Mouse (Mus musculus) left cerebral cortex, adult 9 months (tissue): ENCODE results near the gene Stk11ip.
A peak's percentile ranks its signal among the peaks of the same experiment; 100 is the strongest.

Experiments
- DNase-seq, 2 experiments: peaks; one replicate each; pipeline ENCODE4 v3.0.0; 2022; ENCODE audit warnings: low spot score in 2 of 2

Gene Stk11ip

DNA sequence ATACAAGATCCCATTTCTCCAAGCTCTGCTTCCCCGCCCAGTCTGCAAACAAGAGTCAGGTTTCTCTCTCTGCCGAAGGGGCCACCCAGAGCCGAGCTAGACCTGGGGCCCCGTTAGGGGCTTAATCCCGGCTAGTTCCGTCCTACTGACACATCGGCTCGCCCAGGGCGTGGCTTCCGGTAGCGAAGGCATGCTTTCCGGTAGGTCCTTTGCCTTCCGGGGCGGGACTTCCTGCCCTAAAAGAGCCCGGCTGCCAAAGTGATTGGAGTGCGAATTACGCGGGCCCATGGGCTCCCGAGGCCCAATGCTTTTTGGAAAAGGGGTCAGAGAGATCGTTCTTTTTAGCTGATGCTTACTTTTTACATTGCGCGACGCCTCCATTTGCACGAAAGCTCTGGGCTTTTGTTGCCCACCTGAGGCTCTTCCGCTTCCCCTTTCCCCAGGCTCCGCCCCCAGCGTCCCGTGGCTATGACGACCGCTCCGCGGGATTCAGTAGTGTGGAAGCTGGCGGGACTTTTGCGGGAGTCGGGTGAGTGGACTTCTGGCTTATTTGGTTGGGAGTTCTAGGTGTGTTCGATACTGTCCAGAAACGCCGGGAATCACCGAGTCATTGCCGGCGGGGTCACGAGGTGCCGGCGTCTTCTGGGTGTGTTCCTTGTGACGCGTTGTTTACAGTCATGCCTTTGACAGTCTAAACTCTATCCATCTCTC is at the start of gene Stk11ip:
TSS of gene Stk11ip (plus strand) at position 209 of the 711 bp plus-strand sequence.
- DNase-seq: peak; percentile 71 to 92

DNA sequence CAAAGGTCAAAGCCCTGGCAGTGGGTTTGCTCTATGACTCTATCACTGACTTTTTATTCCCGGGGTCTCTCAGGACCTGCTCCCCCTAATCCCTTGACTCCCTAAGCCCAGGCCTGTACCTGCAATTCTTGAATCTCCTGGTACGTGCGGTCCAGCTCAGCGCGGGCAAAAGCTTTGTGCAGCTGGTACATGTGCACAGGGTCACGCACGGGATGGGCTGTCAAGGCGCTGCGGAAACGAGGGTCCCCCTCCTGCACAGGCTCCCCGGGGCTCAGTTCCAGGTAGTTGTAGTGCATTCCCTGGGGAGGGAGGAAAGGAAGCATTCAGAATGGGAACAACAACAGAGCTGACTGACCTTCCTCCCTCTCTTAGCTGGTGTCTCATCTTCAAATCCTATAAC is 44.9 kb upstream of the Stk11ip start:
- DNase-seq: no peak

DNA sequence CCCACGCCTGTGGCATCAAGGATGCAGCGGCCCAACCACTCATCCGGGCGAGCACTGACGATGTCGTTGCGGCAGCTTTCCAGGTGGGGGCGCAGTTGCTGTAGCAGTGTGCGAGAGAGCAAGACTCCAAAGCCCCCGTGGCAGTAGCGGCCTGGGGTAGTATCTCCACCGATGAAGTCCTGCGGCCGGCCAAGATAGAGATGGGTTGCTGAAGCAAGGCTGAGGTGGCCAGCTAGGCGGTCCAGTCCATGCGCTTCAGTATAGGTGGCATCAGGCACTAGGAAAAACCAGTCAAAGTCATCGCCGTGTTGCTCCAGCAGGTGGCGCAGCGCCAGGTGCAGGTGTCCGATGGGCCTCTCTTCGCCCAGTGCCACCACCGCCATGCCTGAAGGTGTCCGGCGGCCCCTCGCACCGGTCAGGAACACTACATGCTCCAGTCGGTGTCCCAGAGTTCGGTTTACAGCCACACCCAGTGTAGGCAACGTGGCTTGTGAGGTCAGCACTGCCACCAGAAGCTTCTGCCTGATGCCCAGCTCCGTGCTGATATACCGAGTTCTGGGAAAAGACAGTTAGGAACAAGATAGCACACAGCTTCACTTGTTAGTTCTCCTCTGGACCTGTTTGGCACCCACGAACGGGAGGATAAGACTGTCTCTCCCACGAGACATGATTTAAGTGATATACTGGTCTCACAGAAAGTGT is 43.9 kb upstream of the Stk11ip start:
- DNase-seq: peak in 1 of 2 experiments; percentile 85

DNA sequence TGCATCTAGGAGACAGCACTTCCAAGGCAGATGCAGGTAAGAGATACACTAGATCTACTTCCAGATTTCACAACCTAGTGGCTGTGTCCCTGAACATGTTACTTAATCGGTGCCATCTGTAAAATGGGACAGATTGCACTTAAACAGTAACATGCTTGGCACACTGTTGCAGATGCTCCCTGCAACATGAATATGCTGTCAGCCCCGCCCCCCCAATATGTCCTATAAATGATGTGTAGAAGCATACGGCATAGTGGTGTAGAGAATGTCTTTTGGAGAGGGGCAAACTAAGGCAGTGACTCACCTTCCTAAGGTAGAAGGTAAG is 43.4 kb upstream of the Stk11ip start:
- DNase-seq: no peak

DNA sequence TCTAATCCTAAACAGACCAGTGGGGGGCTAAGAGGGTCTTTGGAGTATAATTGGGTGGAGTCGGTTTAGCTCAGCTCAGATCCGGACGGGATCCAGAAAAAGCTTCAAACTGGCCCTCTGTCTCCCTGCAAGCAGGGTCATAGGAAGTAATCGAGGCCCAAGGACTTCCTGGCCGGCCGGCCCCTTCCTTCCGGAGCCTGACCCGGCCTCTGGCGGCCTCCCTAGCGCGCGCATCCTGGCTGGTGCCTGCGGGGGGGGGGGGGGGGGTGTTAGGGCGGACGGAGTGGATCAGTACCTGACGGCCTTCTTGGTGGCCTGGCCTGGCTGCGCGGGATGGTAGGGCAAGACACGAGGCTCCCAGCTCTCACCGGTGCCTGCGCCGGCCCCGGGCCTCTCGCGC is 42.8 kb upstream of the Stk11ip start:
- DNase-seq: no peak

DNA sequence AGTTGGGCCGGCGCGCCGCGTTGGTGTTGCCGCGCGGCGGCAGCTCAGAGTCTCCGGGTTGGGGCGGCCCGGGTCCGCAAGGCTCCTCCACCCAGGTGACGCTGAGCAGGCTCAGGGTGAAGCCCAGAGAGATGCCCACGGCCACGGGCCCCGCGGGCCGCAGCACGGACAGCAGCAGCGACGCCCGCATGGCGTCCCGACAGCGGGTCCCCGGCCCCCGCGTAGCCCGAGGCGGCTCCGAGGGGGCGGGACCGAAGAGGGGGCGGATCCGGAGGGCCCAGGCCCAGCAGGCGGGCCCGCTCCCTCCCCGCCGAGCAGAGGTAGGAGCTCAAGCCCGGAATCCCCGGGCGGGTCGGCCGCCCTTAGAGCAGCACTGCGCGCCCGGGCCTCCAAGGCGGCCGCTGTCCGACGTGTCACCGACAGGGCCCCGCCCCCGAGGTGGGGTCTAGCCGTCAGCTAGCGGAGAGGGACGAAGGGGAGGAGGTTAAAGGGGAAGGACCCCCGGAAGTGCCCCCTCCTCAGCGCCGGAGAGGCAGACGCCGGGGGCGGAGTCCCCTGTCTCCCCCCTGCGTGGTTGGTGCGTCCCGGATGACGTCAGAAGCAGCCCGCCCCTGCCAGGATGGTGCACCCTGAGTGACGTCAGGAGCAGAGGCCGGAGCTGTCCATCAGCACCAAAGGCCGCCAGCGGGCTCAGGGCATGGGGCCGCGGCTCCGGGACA is 42.3 kb upstream of the Stk11ip start, which contains the start of the genes Chpf and Tmem198:
TSS of gene Chpf (minus strand) at position 392 of the 719 bp plus-strand sequence.
TSS of gene Tmem198 (plus strand) at position 617 of the 719 bp plus-strand sequence.
- peak; percentile 91 to 98 for DNase-seq

DNA sequence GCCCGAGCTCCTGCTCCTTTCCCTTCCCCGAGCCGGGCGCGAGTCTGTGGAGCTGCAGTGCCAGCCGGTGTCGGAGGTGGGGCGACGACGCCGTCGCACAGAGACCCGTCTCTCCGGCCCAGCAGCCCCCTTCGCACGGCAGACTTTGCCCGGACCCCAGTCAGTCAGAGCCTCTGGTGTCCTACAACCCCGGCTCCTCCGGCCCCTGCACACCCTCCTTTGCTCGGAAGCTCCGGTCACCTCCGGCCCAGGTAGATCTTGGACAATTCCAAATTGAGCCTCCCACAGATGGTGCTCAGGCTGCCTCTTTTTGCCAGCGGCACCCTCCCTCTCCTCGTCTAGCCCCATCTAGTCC is 41.7 kb upstream of the Stk11ip start:
- DNase-seq: no peak

DNA sequence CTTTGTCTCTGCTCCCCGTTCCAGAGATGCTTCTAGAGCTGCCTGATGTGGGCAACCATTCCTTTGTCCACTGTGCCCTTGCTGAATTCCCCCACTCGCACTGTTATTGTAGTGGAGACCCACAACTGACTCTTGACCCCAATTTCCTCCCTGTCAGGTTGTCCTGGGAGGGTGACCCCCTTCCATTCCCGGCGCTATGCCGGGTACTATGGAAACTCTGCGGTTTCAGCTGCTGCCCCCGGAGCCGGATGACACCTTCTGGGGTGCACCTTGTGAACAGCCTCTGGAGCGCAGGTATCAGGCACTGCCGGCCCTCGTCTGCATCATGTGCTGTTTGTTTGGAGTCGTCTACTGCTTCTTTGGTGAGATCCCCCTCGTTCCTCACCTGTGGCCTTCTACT is 41.3 kb upstream of the Stk11ip start:
- DNase-seq: no peak

DNA sequence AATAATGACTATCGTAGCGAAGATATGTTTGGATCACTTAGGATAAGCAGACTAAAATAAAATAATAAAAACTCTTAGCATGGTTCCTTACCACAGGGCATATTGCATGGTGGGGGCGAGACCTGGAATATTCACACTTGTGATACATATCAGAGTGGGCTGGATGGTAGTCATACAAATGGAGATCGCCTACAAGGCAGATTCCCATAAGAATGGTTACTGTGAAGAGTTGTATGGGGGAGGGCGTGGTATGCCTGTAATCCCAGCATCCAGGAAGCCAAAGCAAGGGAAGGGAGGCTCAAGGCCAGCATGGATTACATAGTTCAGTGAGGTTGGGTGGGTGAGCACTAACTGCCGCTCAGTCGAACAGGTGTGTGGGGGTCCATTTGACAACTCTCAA is 40.6 kb upstream of the Stk11ip start:
- DNase-seq: no peak

DNA sequence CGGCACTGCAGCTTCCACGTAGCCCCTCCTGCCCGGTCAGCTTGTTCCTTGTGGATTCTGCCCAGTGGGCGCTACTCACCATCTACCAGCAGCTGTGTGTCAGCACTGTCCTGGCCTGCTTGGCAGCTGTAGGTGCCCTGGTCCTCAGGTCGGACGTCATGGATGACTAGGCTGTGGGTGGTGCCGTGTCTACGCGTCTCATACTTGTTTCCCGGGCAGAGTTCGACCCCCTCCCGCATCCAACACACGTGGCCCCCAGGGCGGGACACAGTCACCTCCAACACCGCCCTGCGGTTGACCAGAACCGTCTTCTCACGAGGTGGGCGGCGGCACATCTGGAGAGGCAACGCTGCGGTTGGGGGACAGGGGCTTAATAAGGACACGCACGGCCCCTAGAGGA is 34.8 kb upstream of the Stk11ip start:
- peak in 1 of 2 experiments; percentile 31 for DNase-seq

DNA sequence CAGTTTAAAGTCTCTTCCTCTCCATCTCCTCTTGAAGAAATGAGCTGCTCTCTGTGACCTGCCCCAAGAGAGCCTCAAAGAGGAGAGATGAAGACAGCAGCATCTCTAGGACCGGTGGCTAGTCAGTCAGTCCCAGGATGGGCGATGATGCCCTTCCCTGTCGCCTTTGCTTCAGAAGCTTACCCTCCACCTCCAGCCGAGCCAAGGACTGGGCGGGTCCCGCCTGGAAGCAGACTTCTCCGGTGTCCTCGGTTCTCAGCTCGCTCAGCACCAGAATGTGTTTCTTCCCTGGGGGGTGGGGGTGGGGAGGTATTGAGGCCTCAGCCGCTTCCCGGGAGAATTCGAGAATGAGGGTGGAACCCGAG is 34.3 kb upstream of the Stk11ip start:
- no peak for DNase-seq

DNA sequence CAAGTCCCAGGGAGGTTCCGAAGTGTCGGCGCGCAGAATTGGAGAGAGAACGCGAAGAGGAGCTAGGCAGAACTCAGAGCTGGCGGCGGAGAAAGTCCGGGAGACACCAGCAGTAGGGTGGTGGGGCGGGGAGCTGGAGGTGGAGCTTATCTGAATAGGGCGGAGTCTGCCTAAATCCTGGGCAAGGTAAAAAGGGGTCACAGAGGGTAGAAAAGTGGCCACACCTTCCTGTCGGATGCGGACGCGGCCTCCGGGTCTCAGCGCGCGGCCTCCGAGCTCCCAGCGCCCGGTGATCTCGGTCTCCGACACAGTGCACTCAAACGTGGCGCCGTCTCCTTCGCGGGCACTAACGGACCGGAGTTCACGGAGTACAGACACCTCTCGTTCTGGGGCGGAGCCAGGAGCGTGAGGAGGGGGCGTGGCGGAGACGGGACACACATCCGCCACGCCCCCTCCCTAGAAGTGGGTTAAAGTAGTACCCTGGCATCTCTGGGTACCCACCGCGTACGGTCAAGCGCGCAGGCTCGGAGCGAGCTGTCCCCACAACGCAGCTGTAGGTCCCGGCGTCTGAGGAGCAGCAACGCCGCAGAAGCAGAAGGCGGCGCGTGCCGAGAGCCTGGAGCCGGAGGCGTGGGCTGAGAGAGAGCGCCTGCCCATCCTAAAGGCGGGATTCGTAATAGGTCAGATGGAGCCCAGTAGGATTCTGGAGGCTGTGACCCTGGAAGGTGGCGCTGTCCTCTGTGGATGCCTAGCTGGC is 33.7 kb upstream of the Stk11ip start:
- peak in 1 of 2 experiments; percentile 67 for DNase-seq

DNA sequence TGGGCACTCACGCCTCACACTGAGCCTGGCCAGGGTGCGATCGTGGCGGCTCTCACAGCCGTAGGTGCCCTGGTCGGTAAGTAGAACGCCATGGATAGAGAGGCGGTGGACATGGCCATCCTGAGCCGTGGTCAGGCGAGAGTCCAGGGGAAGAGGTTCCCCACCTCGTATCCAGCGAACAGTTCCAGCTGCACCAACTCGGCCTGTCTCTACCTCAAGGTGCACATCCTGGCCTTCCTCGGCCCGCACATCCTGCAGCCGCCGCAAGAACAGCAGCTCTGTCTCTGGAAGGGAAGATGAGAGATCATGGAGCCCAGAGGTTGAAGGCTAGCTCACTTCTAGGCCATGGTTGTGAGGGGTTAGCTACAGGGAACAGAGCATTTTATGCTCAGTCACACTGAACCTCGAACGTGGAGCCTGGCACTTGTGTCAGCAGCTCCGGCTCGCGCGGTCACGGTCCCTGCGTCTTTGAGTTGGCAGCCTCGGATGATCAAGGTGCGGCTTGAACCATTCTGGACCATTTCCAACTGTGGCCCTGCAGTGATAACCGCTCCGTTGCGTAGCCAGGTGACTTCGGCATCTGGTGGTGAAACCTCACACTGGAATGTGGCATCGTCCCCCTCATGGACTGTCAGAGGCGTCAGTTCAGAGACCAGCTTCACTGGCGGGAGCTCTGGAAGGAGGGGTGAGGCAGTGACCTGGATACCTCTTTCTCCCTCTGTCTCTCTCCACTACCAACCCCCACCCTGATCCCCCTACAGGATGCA is 30.4 kb upstream of the Stk11ip start:
- DNase-seq: no peak

DNA sequence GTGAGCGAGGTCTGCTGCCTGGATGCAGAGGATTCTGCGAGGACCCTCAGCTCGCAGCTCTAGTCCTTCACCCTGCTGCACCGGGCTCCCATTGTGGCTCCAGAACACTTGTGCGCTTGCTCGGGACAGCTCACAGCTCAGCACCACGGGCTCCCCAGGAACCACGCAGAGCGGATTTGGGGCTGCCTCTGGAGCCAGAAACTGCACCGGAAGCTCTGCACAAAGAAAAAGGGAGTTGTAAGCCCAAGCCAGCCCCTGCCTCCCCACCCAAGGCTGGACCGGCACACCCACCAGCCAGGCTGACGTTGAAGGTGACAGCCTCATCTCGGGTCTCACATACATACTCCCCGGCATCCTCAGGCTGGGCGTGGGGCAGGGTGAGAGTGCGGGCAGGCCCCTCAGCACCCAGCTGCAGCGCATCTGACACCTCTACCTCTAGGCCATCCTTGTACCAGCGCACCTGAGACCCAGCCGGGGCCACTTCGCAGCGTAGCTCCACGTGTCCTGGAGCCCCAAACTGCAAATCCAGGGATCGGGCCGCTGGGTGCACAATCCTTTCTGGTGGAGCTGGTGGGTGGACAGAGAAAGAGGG is 28.7 kb upstream of the Stk11ip start:
- DNase-seq: no peak

DNA sequence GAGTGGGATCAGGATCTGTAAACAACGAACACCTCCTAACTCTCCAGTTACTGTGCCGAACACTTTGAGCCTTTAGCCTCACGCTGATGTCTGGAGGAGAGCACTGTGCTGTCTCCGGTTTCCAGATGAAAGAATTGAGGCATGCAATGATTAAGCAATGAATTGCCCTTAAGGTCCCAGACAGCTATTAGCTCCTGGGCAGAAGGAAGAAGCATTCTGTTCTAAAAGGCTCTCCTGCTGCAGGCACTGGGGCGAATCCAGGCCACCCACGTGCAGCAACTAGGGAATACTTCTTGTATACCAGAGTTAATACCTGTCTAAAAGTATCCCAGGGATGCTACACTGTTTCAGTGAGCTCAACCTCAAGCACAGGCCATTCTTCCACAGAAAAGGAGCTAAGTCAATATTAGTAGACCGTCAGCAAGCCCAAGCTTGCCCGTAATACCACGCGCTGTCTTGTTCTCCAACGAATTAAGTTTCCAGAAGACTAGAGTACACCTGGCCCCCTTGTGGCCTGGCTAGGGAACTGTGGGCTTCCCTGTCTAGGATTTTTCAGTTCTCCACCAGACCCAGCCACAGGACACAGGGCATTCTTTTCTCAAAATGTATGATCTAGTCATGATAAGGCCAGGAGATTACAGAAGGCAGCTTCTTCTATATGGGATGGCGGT is 26.3 kb upstream of the Stk11ip start:
- no peak for DNase-seq

DNA sequence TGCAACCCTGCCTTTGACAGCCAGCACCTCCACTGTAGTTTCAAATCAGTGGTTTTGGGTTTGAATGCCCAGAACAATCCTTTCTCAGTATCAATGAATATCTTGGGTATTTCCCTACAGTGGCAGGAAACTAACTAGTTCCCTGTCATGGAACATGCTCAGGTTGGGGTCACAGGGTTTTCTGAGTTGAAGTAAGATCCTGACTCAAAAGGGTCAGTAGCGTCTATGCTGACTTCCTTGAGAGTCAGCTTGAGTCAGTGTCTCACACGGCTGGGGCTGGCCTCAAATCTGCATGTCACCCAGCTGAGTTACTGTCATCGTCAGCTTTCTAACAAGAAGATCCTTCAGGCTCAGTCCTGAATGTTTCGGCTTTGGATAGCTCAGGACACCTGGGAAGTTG is 22.4 kb upstream of the Stk11ip start:
- no peak for DNase-seq

DNA sequence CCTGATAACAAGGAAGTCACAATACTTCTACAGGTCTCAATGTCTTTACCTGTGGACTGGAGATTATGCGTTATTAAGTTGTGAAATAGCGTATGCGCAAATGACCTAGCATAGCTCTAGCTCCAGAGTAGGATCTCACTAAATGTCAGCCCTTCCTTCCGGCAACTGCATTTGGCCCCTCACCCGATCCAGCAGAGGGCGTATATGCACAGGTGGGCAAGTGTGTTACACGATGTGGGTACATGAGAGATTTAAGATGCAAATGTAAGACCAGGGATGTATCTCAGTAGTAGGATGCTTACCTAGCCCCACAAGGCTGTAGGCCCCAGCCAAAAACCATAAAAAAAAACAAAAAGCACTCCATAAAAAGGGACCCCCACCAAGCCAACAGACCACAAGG is 21.9 kb upstream of the Stk11ip start:
- no peak for DNase-seq

DNA sequence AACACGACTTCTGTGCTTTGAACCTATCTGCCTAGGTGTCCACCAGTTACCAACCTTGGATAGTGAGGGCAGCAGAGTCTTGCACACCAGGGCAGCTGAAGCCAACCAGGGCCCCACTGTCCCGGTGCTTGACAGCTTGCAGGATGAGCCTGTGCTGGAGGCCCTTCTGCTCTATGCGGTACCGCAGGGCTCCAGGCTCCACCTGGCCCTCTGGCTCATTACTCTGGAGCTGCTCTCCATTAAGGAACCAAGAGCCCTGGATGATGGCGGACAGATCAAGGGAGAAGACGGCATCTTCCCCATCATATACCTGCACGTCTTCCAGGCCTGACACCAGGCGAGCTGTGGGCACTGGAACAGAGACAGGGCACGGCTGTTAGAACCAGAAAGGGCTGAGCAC is 19.4 kb upstream of the Stk11ip start:
- DNase-seq: no peak

DNA sequence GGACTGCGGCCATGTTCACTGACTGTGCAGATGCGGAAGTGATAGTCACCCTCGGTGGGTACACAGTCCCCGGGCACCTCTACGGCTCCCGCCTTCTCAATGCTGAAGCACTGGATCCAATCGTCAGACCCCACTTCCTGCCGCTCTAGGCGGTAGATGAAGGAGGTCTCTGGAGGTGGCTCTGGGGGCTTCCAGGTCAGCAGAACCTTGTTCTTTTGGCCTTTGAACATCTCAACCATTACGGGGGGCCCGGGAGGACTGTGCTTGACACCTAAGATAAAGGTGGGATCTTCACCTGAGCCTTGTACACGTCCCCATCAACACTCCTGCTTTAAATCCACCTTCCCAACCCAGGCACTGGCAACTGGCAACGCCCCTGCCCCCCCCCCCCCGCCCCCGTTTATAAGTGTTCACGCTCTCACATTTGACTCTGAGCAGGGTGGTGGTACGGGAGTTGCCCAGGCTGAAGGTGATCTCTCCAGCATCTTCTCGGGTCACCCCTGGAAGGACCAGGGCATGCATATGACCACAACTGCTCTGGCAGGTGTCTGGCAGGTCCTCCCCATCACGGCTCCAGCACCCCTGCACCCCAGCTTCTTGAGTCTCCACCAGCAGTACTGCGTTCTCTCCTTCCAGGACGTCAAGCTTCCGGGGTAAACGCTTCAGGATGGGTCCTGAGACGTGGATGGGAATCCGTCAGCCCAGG is 18.2 kb upstream of the Stk11ip start:
- no peak for DNase-seq

DNA sequence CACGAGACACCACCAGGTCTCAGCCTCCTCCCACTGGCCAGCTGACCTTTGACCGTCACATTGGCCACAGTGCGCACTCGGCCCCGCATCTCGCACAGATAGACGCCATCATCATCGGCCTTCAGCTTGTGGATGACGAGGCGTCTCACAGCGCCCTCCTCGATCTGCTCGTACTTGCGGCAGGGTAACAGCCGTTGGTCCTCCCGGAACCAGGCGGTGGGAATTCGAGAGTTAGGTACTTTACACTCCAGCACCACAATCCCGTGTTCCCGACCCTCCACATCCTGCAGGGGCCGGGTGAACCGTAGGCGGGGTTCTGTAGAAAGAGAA is 17.7 kb upstream of the Stk11ip start:
- no peak for DNase-seq
